Mouse (Mus musculus) ES-E14 (cell line): ENCODE data around the gene Gm853. TPM values are rescaled to one million over a fixed set of nuclear protein-coding genes. Genes with fewer than 3 reads are reported as not detected.
"Not testable (repeated sequence)": the region's sequence is repeated elsewhere in the genome, so short reads cannot be mapped to it uniquely, and the experiment has no call there.

Experiments used
- DNase-seq: peaks from one replicate; pipeline ENCODE4 v3.0.0-alpha.2; 2013; ENCODE audit warnings: low read depth, low spot score
- H3K27ac ChIP-seq: 2 replicates; pipeline ENCODE4 v1.5.1; 2012; ENCODE audit warnings: low read depth, mild to moderate bottlenecking, low read length, moderate library complexity, mixed read lengths; ENCODE audit not compliant: poor library complexity, insufficient read depth, severe bottlenecking
- H3K36me3 ChIP-seq: 2 replicates; pipeline ENCODE4 v1.6.1; 2012; ENCODE audit warnings: mild to moderate bottlenecking, low read length, moderate library complexity, mixed read lengths; ENCODE audit not compliant: control insufficient read depth, poor library complexity, insufficient read depth, severe bottlenecking
- H3K4me1 ChIP-seq, 2 experiments: fragments of 150-350 bp in 1 of 2; sonication (generic) in 1 of 2; 2 replicates each; pipeline ENCODE4 v1.6.1; 2012; ENCODE audit warnings: low read length in 2 of 2, mild to moderate bottlenecking in 1 of 2, mixed read lengths in 1 of 2; ENCODE audit not compliant: control insufficient read depth in 2 of 2, insufficient read depth in 2 of 2, poor library complexity in 1 of 2
- H3K4me3 ChIP-seq, 2 experiments: fragments of 150-350 bp in 1 of 2; sonication (generic) in 1 of 2; 2 replicates each; pipeline ENCODE4 v1.5.1; 2012; ENCODE audit warnings: low read length in 2 of 2, low read depth in 1 of 2, mild to moderate bottlenecking in 1 of 2, mixed read lengths in 1 of 2; ENCODE audit not compliant: insufficient read depth in 1 of 2, poor library complexity in 1 of 2, severe bottlenecking in 1 of 2
- H3K9ac ChIP-seq: 2 replicates; pipeline ENCODE4 v1.6.1; 2012; ENCODE audit warnings: low read depth, mild to moderate bottlenecking, low read length, mixed read lengths; ENCODE audit not compliant: poor library complexity, insufficient read depth, severe bottlenecking
- H3K9me3 ChIP-seq: fragments of 150-350 bp; sonication (generic); 2 replicates; pipeline ENCODE4 v1.6.1; 2012; ENCODE audit warnings: low read depth, mild to moderate bottlenecking, low read length; ENCODE audit not compliant: control insufficient read depth, insufficient read depth
- CHD2 ChIP-seq: IDR thresholded peaks from 2 replicates; pipeline ENCODE4 v1.6.1; 2014; ENCODE audit warnings: mild to moderate bottlenecking, low read depth, low read length, inconsistent platforms
- HCFC1 ChIP-seq: IDR thresholded peaks from 2 replicates; pipeline ENCODE4 v1.6.1; 2012; ENCODE audit warnings: low read length, inconsistent platforms, borderline replicate concordance; ENCODE audit not compliant: insufficient read depth
- MAFK ChIP-seq: IDR thresholded peaks from 2 replicates; pipeline ENCODE4 v1.6.1; 2014; ENCODE audit warnings: mild to moderate bottlenecking, low read depth, low read length, inconsistent platforms; ENCODE audit not compliant: insufficient read depth
- ZC3H11A ChIP-seq: IDR thresholded peaks from 2 replicates; pipeline ENCODE4 v1.6.1; 2012; ENCODE audit warnings: low read depth, mild to moderate bottlenecking, inconsistent platforms, low read length, borderline replicate concordance
- ZNF384 ChIP-seq: IDR thresholded peaks from 2 replicates; pipeline ENCODE4 v1.6.1; 2012; ENCODE audit warnings: low read depth, low read length, inconsistent platforms
- in situ Hi-C, 2 experiments: fragments of 600-800 bp; cut with MboI; formaldehyde crosslinking; loops; one replicate each; pipeline ENCODE4 v1.15.1; 2025; ENCODE audit warnings: low sequenced_read_pairs in 2 of 2, inconsistent platforms in 1 of 2; ENCODE audit not compliant: unreplicated experiment in 2 of 2
- total RNA-seq: library from RNA; depleted of rRNA; stranded (reverse); fragments of 300-350 nt; gene quantifications from 2 replicates; pipeline ENCODE4 v1.2.3, GENCODE M21; 2012

The Gm853 gene
- total RNA-seq, 1 experiment = 0.09 TPM

GRCm38 (mm10) chr4:130246132-130246531 lies 23.9 kb upstream of the Gm853 start:
- H3K9ac ChIP-seq = no peak overlapping the region
- no peaks in the 10 kb centered on the region for H3K9me3 ChIP-seq
- peaks cover 0 to 3% of the 10 kb centered on the region in 2 experiments; a peak in 1 of 4 replicates for H3K4me1 ChIP-seq
- no peaks in the 10 kb centered on the region for H3K36me3 ChIP-seq
- no peak overlapping the region for H3K27ac ChIP-seq
- in situ Hi-C loops = no loop called here
- peak; percentile 93 for DNase-seq
- TF ChIP-seq CHD2 = no peak
- TF ChIP-seq ZC3H11A = peak; percentile 43; the same call in 1 of the 2 replicates
- TF ChIP-seq HCFC1 = no peak
- TF ChIP-seq MAFK = no peak
- TF ChIP-seq ZNF384 = no peak
- H3K4me3 ChIP-seq = no peak overlapping the region

GRCm38 (mm10) chr4:130244749-130245148 lies 22.5 kb upstream of the Gm853 start:
- TF ChIP-seq MAFK (no peak), HCFC1 (no peak), ZC3H11A (no peak), CHD2 (no peak), ZNF384 (no peak)
- Histone ChIP-seq H3K9ac (no peak overlapping the region), H3K4me1 (peaks cover 0 to 10% of the 10 kb centered on the region in 2 experiments; a peak in 1 of 4 replicates), H3K27ac (no peak overlapping the region), H3K4me3 (no peak overlapping the region), H3K36me3 (no peaks in the 10 kb centered on the region), H3K9me3 (no peaks in the 10 kb centered on the region)
- DNase-seq = no peak
- in situ Hi-C loops = no loop called here

DNA sequence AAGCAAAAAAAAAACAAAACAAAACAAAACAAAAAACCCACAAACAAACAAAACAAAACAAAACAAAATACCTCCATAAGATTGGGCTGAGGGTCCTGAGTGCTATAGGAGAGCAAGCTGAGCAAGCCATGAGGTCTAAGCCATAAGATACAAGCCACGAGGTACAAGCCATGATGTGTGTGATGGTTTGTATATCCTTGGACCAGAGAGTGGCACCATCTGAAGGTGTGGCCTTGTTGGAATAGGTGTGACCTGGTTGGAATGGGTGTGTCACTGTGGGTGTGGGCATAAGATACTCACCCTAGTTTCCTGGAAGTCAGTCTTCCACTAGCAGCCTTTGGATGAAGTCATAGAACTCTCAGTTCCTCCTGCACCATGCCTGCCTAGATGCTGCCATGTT lies 21.4 kb upstream of the Gm853 start:
- H3K4me1 ChIP-seq = peaks cover 0 to 11% of the 10 kb centered on the region in 2 experiments; a peak in 1 of 4 replicates
- in situ Hi-C loops, H3K36me3 ChIP-seq, H3K9ac ChIP-seq, DNase-seq, H3K27ac ChIP-seq, H3K9me3 ChIP-seq, H3K4me3 ChIP-seq: not testable (repeated sequence)

- Histone ChIP-seq H3K4me3 (no peak overlapping the region), H3K4me1 (peaks cover 0 to 11% of the 10 kb centered on the region in 2 experiments; a peak in 1 of 4 replicates), H3K9ac (no peak overlapping the region), H3K9me3 (no peaks in the 10 kb centered on the region), H3K36me3 (no peaks in the 10 kb centered on the region), H3K27ac (no peak overlapping the region)
- DNase-seq = no peak
- in situ Hi-C loops = no loop called here
- no peak for TF ChIP-seq ZC3H11A
- TF ChIP-seq ZNF384 = no peak
- TF ChIP-seq HCFC1 = no peak
Measured at GRCm38 (mm10) chr4:130242956-130243355, 20.8 kb upstream of the Gm853 start.

DNA sequence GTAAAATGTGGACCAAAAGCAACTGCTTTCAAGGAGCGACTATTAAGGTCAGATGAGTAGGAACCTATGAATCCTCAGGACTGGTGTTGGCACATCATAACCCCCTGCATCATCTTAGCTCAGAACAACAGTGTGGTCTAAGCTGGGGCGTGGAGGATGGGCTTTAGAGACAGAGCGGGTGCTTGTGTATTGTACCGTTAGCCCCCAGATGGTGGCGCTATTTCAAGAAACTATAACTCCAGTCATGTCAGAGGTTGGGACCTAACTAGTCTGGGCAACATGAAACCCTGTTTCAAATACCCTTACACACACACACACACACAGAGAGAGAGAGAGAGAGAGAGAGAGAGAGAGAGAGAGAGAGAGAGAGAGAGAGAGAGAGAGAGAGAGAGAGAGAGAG lies 18.5 kb upstream of the Gm853 start:
- Histone ChIP-seq H3K4me1 (peaks cover 0 to 8% of the 10 kb centered on the region in 2 experiments; a peak in 1 of 4 replicates), H3K27ac (no peak overlapping the region; the same call in 1 of the 2 replicates), H3K9ac (no peak overlapping the region), H3K36me3 (no peaks in the 10 kb centered on the region), H3K4me3 (no peak overlapping the region), H3K9me3 (no peaks in the 10 kb centered on the region)
- in situ Hi-C loops = no loop called here
- TF ChIP-seq CHD2 (no peak), ZC3H11A (no peak), ZNF384 (no peak), MAFK (no peak), HCFC1 (no peak)
- peak; percentile 70 for DNase-seq
